8 mouse cellular contexts compared by ENCODE assay signal in genomic region chr9:51076979-51077315, GRCm38 (mm10). TPM values are rescaled to one million over a fixed set of nuclear protein-coding genes. Genes with fewer than 3 reads are reported as not detected.
DNase-seq lines count a peak whose midpoint lies in the region; ATAC-seq and TF ChIP-seq lines count a peak whose summit lies in the region.

Gene Layn, minus strand, starts transcription at chr9:51077094.

- H3K36me3 ChIP-seq in E14TG2a.4 (ENCODE audit: insufficient read depth, low read length), result no peaks in the 10 kb centered on the region
- no peaks in the 10 kb centered on the region for H3K36me3 ChIP-seq in forebrain, embryonic 13.5 days (ENCODE audit: poor library complexity, severe bottlenecking)
- H3K36me3 ChIP-seq in heart, postnatal 0 days (replicated peaks; ENCODE audit: control insufficient read depth, insufficient read depth, low read length), result peaks cover 6% of the 10 kb centered on the region; the same call in 1 of the 2 replicates
- no peaks in the 10 kb centered on the region for H3K36me3 ChIP-seq in lung, embryonic 15.5 days
- no peaks in the 10 kb centered on the region for H3K36me3 ChIP-seq in neural tube, embryonic 15.5 days
- no peaks in the 10 kb centered on the region for H3K36me3 ChIP-seq in thymus, adult 2 months (ENCODE audit: control insufficient read depth, insufficient read depth, low read length)

- ATAC-seq in forebrain, embryonic 13.5 days, result peak; percentile 90
- ATAC-seq in heart, postnatal 0 days (ENCODE audit: insufficient read depth, low read depth), result peak; percentile 90
- ATAC-seq in lung, embryonic 15.5 days (ENCODE audit: borderline replicate concordance, extremely low read depth, low FRiP score, low TSS enrichment), result peak; percentile 99
- peak; percentile 82 for ATAC-seq in neural tube, embryonic 15.5 days (ENCODE audit: low FRiP score)

- peaks cover 48% of the 10 kb centered on the region for H3K27me3 ChIP-seq in E14TG2a.4 (ENCODE audit: insufficient read depth, low read length)
- no peaks in the 10 kb centered on the region for H3K27me3 ChIP-seq in forebrain, embryonic 13.5 days
- no peaks in the 10 kb centered on the region for H3K27me3 ChIP-seq in heart, postnatal 0 days (ENCODE audit: control insufficient read depth, insufficient read depth, low read length)
- H3K27me3 ChIP-seq in lung, embryonic 15.5 days, result no peaks in the 10 kb centered on the region
- peaks cover 14% of the 10 kb centered on the region; the same call in 1 of the 2 replicates for H3K27me3 ChIP-seq in neural tube, embryonic 15.5 days (replicated peaks)
- no peaks in the 10 kb centered on the region for H3K27me3 ChIP-seq in thymus, adult 2 months (ENCODE audit: control insufficient read depth, insufficient read depth, low read length)

- no peak for TF ChIP-seq CTCF in E14TG2a.4 (conservative IDR thresholded peaks at IDR 0.05; ENCODE audit: low read length)
- TF ChIP-seq CTCF in heart, postnatal 0 days (IDR thresholded peaks at IDR 0.05; ENCODE audit: low read depth), result no peak; the same call in 1 of the 2 replicates
- TF ChIP-seq CTCF in thymus, adult 2 months (IDR thresholded peaks at IDR 0.05; ENCODE audit: borderline replicate concordance, control insufficient read depth, extremely low read depth, insufficient read depth, low read length, poor library complexity), result no peak

- no peak for TF ChIP-seq POLR2A in thymus, adult 2 months (IDR thresholded peaks at IDR 0.05; ENCODE audit: control insufficient read depth, extremely low read depth, insufficient read depth, low read length, poor library complexity)

- no peaks in the 10 kb centered on the region for H3K9me3 ChIP-seq in E14TG2a.4 (ENCODE audit: low read length)
- no peaks in the 10 kb centered on the region for H3K9me3 ChIP-seq in forebrain, embryonic 13.5 days (replicated peaks)
- no peaks in the 10 kb centered on the region for H3K9me3 ChIP-seq in heart, postnatal 0 days (replicated peaks; ENCODE audit: control insufficient read depth, low read length)
- H3K9me3 ChIP-seq in lung, embryonic 15.5 days, result no peaks in the 10 kb centered on the region
- no peaks in the 10 kb centered on the region for H3K9me3 ChIP-seq in neural tube, embryonic 15.5 days (replicated peaks)

- 1% methylated on average over 14 of the region's 14 CpGs for WGBS in forebrain, embryonic 13.5 days
- WGBS in heart, postnatal 0 days, result 0% methylated on average over 14 of the region's 14 CpGs
- 0% methylated on average over 14 of the region's 14 CpGs for WGBS in lung, embryonic 15.5 days
- WGBS in neural tube, embryonic 15.5 days, result 1% methylated on average over 14 of the region's 14 CpGs
- 2% methylated on average over 14 of the region's 14 CpGs for WGBS in thymus, adult 2 months

- H3K4me3 ChIP-seq in E14TG2a.4 (replicated peaks; ENCODE audit: low read length), result peak within 1 kb of the TSS; percentile 81
- H3K4me3 ChIP-seq in brown adipose tissue, adult 24 weeks (ENCODE audit: insufficient read depth, low read depth, low read length), result peak within 1 kb of the TSS; percentile 47
- peak within 1 kb of the TSS; percentile 42 for H3K4me3 ChIP-seq in forebrain, embryonic 13.5 days
- peak within 1 kb of the TSS; percentile 55 for H3K4me3 ChIP-seq in heart, postnatal 0 days (ENCODE audit: low read depth, low read length)
- H3K4me3 ChIP-seq in lung, embryonic 15.5 days, result peak within 1 kb of the TSS; percentile 50
- peak within 1 kb of the TSS; percentile 39 for H3K4me3 ChIP-seq in neural tube, embryonic 15.5 days (replicated peaks)
- H3K4me3 ChIP-seq in thymus, adult 2 months (ENCODE audit: control insufficient read depth, insufficient read depth, low read length), result peak within 1 kb of the TSS; percentile 41

- H3K27ac ChIP-seq in brown adipose tissue, adult 24 weeks (replicated peaks; ENCODE audit: low read depth, low read length), result 0 out of 2 replicates have a peak within 1 kb of the TSS, but pooled peaks have one; percentile 16
- no peak within 1 kb of the TSS for H3K27ac ChIP-seq in forebrain, embryonic 13.5 days
- peak within 1 kb of the TSS; percentile 61 for H3K27ac ChIP-seq in heart, postnatal 0 days (ENCODE audit: low read depth)
- peak within 1 kb of the TSS; percentile 51 for H3K27ac ChIP-seq in lung, embryonic 15.5 days
- H3K27ac ChIP-seq in neural tube, embryonic 15.5 days (replicated peaks), result no peak within 1 kb of the TSS
- H3K27ac ChIP-seq in thymus, adult 2 months (ENCODE audit: control insufficient read depth, insufficient read depth, low read length), result no peak within 1 kb of the TSS

- peak; percentile 88 for DNase-seq in heart, postnatal 0 days (ENCODE audit: low spot score)
- DNase-seq in kidney, postnatal 25 days, result peak; percentile 86 to 93
- DNase-seq in thymus, adult 2 months, result peak; percentile 45

- peaks cover 22% of the 10 kb centered on the region for H3K4me1 ChIP-seq in E14TG2a.4 (replicated peaks; ENCODE audit: low read depth, low read length)
- H3K4me1 ChIP-seq in brown adipose tissue, adult 24 weeks (ENCODE audit: control insufficient read depth, insufficient read depth, insufficient read length, low read length), result peaks cover 5% of the 10 kb centered on the region; the same call in 1 of the 2 replicates
- peaks cover 23% of the 10 kb centered on the region for H3K4me1 ChIP-seq in forebrain, embryonic 13.5 days
- peaks cover 3% of the 10 kb centered on the region; the same call in 1 of the 2 replicates for H3K4me1 ChIP-seq in heart, postnatal 0 days (ENCODE audit: control insufficient read depth, insufficient read depth)
- H3K4me1 ChIP-seq in lung, embryonic 15.5 days, result peaks cover 15% of the 10 kb centered on the region
- peaks cover 18% of the 10 kb centered on the region for H3K4me1 ChIP-seq in neural tube, embryonic 15.5 days
- peaks cover 10% of the 10 kb centered on the region for H3K4me1 ChIP-seq in thymus, adult 2 months (replicated peaks; ENCODE audit: control insufficient read depth, insufficient read depth, low read length)

- TF ChIP-seq EP300 in heart, postnatal 0 days (IDR thresholded peaks at IDR 0.05; ENCODE audit: low read depth), result no peak

- peak within 1 kb of the TSS; percentile 62 for H3K9ac ChIP-seq in forebrain, embryonic 13.5 days
- peak within 1 kb of the TSS; percentile 55 for H3K9ac ChIP-seq in heart, postnatal 0 days (replicated peaks; ENCODE audit: low read depth, low read length)
- peak within 1 kb of the TSS; percentile 34 for H3K9ac ChIP-seq in lung, embryonic 15.5 days
- peak within 1 kb of the TSS; percentile 27; the same call in 1 of the 2 replicates for H3K9ac ChIP-seq in neural tube, embryonic 15.5 days (replicated peaks)

- H3K4me2 ChIP-seq in forebrain, embryonic 13.5 days, result peak within 1 kb of the TSS; percentile 80
- peak within 1 kb of the TSS; percentile 77 for H3K4me2 ChIP-seq in heart, postnatal 0 days (ENCODE audit: low read depth, low read length)
- peak within 1 kb of the TSS; percentile 97 for H3K4me2 ChIP-seq in lung, embryonic 15.5 days
- H3K4me2 ChIP-seq in neural tube, embryonic 15.5 days, result peak within 1 kb of the TSS; percentile 70

RNA-seq across cellular contexts. Expression of gene Layn, which starts in this region (rescaled TPM):
- 1.6 and 1.7 TPM in 2 replicates for polyA plus RNA-seq in brown adipose tissue, adult 24 weeks (2012; ENCODE audit: insufficient read depth, insufficient read length, missing spikeins)
- polyA plus RNA-seq in forebrain, embryonic 13.5 days (2015; fragmentation: Nextera tagmentation; extraction: Ambion mirVana), result 0.73 and 1.2 TPM in 2 replicates
- 8.4 and 9.9 TPM in 2 replicates for total RNA-seq in heart, postnatal 0 days (2014; rRNA removed; ENCODE audit: low replicate concordance)
- 6.7 and 6.9 TPM in 2 replicates for polyA plus RNA-seq in heart, postnatal 0 days (2015; fragmentation: Nextera tagmentation; extraction: Ambion mirVana)
- polyA plus RNA-seq in lung, embryonic 15.5 days (2015; fragmentation: Nextera tagmentation; extraction: Ambion mirVana), result 5.8 and 9.9 TPM in 2 replicates
- polyA plus RNA-seq in neural tube, embryonic 15.5 days (2015; fragmentation: Nextera tagmentation; extraction: Ambion mirVana), result 5.2 and 5.6 TPM in 2 replicates
- polyA plus RNA-seq in thymus, adult 2 months (2012; rRNA removed), result 0.54 and 1.1 TPM in 2 replicates

Comparison
In these comparisons a context has a peak if more than half of its experiments do, and no peak if none do; other contexts are left out.
1. H3K27ac ChIP-seq: peak in brown adipose tissue, adult 24 weeks (single experiment), heart, postnatal 0 days (single experiment) and lung, embryonic 15.5 days (single experiment); none in forebrain, embryonic 13.5 days (single experiment), neural tube, embryonic 15.5 days (single experiment) and thymus, adult 2 months (single experiment).
2. Peak in every context shown above with its lines, with median percentiles within 50 percentile points of each other: H3K4me3 ChIP-seq, ATAC-seq, H3K4me2 ChIP-seq, H3K9ac ChIP-seq and DNase-seq.